Mouse (Mus musculus): ENCODE results near the gene Setd5.

Gene Setd5

GRCm38 (mm10) chr6:113054552-113055107, 22.5 kb upstream of the Setd5 start:
- no peak for DNase-seq (ENCODE audit: low spot score in 2 of 2)

GRCm38 (mm10) chr6:113060892-113061563, 16.1 kb upstream of the Setd5 start:
- DNase-seq (ENCODE audit: low spot score in 2 of 2) = no peak

GRCm38 (mm10) chr6:113062253-113062652, 14.9 kb upstream of the Setd5 start:
- no peak for DNase-seq (ENCODE audit: low spot score in 2 of 2)

- DNase-seq (ENCODE audit: low spot score in 2 of 2) = no peak
These were observed 13.8 kb upstream of the Setd5 start for GRCm38 (mm10) chr6:113063363-113063762.

- DNase-seq (ENCODE audit: low spot score in 2 of 2) = no peak
These were observed 12.0 kb upstream of the Setd5 start for GRCm38 (mm10) chr6:113065186-113065585.

GRCm38 (mm10) chr6:113069154-113069553, 8.0 kb upstream of the Setd5 start:
- DNase-seq (ENCODE audit: low spot score in 2 of 2) = no peak

- DNase-seq (ENCODE audit: low spot score in 2 of 2) = no peak
These were observed 1.9 kb upstream of the Setd5 start for GRCm38 (mm10) chr6:113075261-113075660.

GRCm38 (mm10) chr6:113076012-113076685, 1.0 kb upstream of the Setd5 start:
- peak in 1 of 2 experiments; percentile 84 for DNase-seq (ENCODE audit: low spot score in 2 of 2)

- no peak for DNase-seq (ENCODE audit: low spot score in 2 of 2)
These were observed 435 bp downstream of the Setd5 start for GRCm38 (mm10) chr6:113077569-113078030.

GRCm38 (mm10) chr6:113078031-113078721, 1.0 kb downstream of the Setd5 start:
- DNase-seq (ENCODE audit: low spot score in 2 of 2) = peak in 1 of 2 experiments; percentile 28

GRCm38 (mm10) chr6:113079492-113079891, 2.3 kb downstream of the Setd5 start:
- DNase-seq (ENCODE audit: low spot score in 2 of 2) = peak in 1 of 2 experiments; percentile 29

GRCm38 (mm10) chr6:113082229-113082628, 5.1 kb downstream of the Setd5 start:
- peak in 1 of 2 experiments; percentile 8 for DNase-seq (ENCODE audit: low spot score in 2 of 2)

GRCm38 (mm10) chr6:113084590-113084989, 7.4 kb downstream of the Setd5 start:
- no peak for DNase-seq (ENCODE audit: low spot score in 2 of 2)

- DNase-seq (ENCODE audit: low spot score in 2 of 2) = no peak
These were observed 16.0 kb downstream of the Setd5 start for GRCm38 (mm10) chr6:113093206-113093605.

- no peak for DNase-seq (ENCODE audit: low spot score in 2 of 2)
These were observed 18.4 kb downstream of the Setd5 start for GRCm38 (mm10) chr6:113095547-113095946.

- no peak for DNase-seq (ENCODE audit: low spot score in 2 of 2)
These were observed 20.5 kb downstream of the Setd5 start for GRCm38 (mm10) chr6:113097662-113098061.

- DNase-seq (ENCODE audit: low spot score in 2 of 2) = peak; percentile 57 to 86
These were observed 22.6 kb downstream of the Setd5 start for GRCm38 (mm10) chr6:113099640-113100289.

GRCm38 (mm10) chr6:113102541-113102940, 25.4 kb downstream of the Setd5 start:
- DNase-seq (ENCODE audit: low spot score in 2 of 2) = no peak

- peak in 1 of 2 experiments; percentile 51 for DNase-seq (ENCODE audit: low spot score in 2 of 2)
These were observed 26.6 kb downstream of the Setd5 start for GRCm38 (mm10) chr6:113103765-113104164.

- DNase-seq (ENCODE audit: low spot score in 2 of 2) = no peak
These were observed 32.2 kb downstream of the Setd5 start for GRCm38 (mm10) chr6:113109378-113109777.

GRCm38 (mm10) chr6:113109956-113110355, 32.8 kb downstream of the Setd5 start:
- no peak for DNase-seq (ENCODE audit: low spot score in 2 of 2)

GRCm38 (mm10) chr6:113120806-113121205, 43.6 kb downstream of the Setd5 start:
- DNase-seq (ENCODE audit: low spot score in 2 of 2) = no peak
